Mouse (Mus musculus): ENCODE measurements around the gene Trim42. TPM values are rescaled to one million over a fixed set of nuclear protein-coding genes. Genes with fewer than 3 reads are reported as not detected.

Trim42 gene
- polyA plus RNA-seq, 1 experiment from 2014 or later, result not detected

DNA sequence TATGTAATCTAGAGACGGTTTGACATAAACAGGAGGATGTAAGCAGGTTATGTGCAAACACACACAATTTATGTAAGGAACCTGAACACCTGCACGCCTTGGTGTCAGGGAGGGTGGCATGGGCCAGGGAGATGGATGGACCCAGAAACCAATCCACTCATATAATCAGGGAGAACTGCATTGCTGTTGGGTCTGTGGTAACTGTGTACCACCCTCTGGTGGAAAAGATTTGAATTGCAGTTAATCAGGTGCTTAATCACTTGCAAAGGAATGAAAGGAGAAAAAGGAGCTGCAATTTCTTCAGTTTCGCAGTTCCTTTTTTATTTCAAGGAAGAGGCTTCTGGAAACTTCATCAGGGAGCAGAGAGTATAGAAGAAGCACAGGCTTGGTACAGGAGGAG, 46.9 kb downstream of the Trim42 start:
- H3K36me3 ChIP-seq (replicated peaks; ENCODE audit: insufficient read depth, low read length), result no peaks in the 10 kb centered on the region
- WGBS (ENCODE audit: insufficient replicate concordance), result 57% methylated on average over 3 of the region's 3 CpGs
- H3K27me3 ChIP-seq (ENCODE audit: insufficient read depth, low read length), result no peaks in the 10 kb centered on the region
- H3K4me1 ChIP-seq (ENCODE audit: insufficient read depth), result no peaks in the 10 kb centered on the region
- no peak overlapping the region for H3K4me2 ChIP-seq (ENCODE audit: low read depth, low read length)
- H3K4me3 ChIP-seq (ENCODE audit: low read depth, low read length), result no peak overlapping the region
- H3K9ac ChIP-seq (replicated peaks), result no peak overlapping the region
- ATAC-seq (no peak), DNase-seq (no peak)
- TF ChIP-seq EP300 (IDR thresholded peaks at IDR 0.05; ENCODE audit: low read depth) (no peak), CTCF (IDR thresholded peaks at IDR 0.05; ENCODE audit: low read depth) (peak; percentile 62)
- no peaks in the 10 kb centered on the region for H3K9me3 ChIP-seq (ENCODE audit: low read length)
- no peak overlapping the region for H3K27ac ChIP-seq (ENCODE audit: low read depth)

DNA sequence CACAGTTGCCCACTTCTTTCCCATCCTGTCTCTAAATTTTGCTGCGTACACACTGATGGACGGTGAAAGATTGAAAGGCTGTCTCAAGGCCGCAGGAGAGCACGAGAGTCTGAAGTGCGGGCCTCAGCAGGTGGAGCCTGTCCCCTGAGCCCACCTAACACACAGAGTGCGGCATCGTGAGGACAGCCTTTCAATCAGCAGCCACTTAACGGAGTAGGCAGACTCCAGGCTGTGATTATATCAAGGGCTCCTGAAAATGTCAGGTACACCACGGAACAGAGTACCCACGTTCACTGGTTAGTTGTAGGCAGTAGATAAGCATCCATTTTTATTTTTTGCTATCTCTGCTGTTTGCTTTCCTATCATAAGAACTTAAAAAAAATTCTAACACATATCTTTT, 47.6 kb downstream of the Trim42 start:
- WGBS (ENCODE audit: insufficient replicate concordance), result 69% methylated on average over 10 of the region's 10 CpGs
- DNase-seq, result no peak
- Histone ChIP-seq H3K27me3 (ENCODE audit: insufficient read depth, low read length) (no peaks in the 10 kb centered on the region), H3K27ac (ENCODE audit: low read depth) (no peak overlapping the region), H3K4me2 (ENCODE audit: low read depth, low read length) (no peak overlapping the region), H3K9me3 (ENCODE audit: low read length) (no peaks in the 10 kb centered on the region), H3K9ac (replicated peaks) (no peak overlapping the region), H3K36me3 (replicated peaks; ENCODE audit: insufficient read depth, low read length) (no peaks in the 10 kb centered on the region), H3K4me3 (ENCODE audit: low read depth, low read length) (no peak overlapping the region), H3K4me1 (ENCODE audit: insufficient read depth) (no peaks in the 10 kb centered on the region)
- no peak for TF ChIP-seq CTCF (IDR thresholded peaks at IDR 0.05; ENCODE audit: low read depth)
- TF ChIP-seq EP300 (IDR thresholded peaks at IDR 0.05; ENCODE audit: low read depth), result no peak
- no peak for ATAC-seq

DNA sequence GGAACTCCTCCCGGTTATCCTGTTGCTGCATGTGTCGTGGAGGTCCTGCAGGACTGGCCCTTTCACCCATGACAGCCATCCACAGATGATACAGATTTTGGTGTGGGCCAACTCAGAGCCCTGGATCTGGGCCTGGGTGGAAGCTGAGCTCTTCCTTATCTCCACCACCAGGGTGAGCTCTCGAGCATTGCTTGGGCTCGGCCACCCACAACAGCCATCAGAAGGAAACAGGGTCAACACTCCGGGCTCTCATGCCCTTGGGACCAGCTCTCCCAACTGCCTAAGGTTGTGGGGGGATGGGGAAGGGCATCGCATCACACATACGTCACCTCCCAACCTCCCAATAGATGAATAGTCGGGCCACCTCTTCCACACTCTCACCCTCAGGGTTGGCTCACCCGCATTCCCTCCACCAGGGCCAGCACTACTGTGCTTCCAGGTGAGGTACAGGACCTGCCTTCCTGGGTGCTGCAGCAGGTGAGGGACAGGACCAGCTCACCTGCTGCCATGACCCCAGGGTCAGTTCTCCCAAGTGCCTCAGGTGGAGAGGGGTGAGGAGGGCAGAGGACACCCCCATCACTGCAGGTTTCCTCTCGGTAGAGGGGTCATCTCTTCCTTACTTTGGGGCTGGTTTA, 54.2 kb downstream of the Trim42 start:
- Histone ChIP-seq H3K9me3 (ENCODE audit: low read length) (no peaks in the 10 kb centered on the region), H3K27me3 (ENCODE audit: insufficient read depth, low read length) (no peaks in the 10 kb centered on the region), H3K4me2 (ENCODE audit: low read depth, low read length) (no peak overlapping the region), H3K27ac (ENCODE audit: low read depth) (no peak overlapping the region), H3K36me3 (replicated peaks; ENCODE audit: insufficient read depth, low read length) (no peaks in the 10 kb centered on the region), H3K4me3 (ENCODE audit: low read depth, low read length) (no peak overlapping the region), H3K4me1 (ENCODE audit: insufficient read depth) (no peaks in the 10 kb centered on the region), H3K9ac (replicated peaks) (no peak overlapping the region)
- ATAC-seq, result no peak
- TF ChIP-seq CTCF (IDR thresholded peaks at IDR 0.05; ENCODE audit: low read depth), result peak; percentile 62
- no peak for TF ChIP-seq EP300 (IDR thresholded peaks at IDR 0.05; ENCODE audit: low read depth)
- peak; percentile 21 for DNase-seq
- 69% methylated on average over 10 of the region's 10 CpGs for WGBS (ENCODE audit: insufficient replicate concordance)

DNA sequence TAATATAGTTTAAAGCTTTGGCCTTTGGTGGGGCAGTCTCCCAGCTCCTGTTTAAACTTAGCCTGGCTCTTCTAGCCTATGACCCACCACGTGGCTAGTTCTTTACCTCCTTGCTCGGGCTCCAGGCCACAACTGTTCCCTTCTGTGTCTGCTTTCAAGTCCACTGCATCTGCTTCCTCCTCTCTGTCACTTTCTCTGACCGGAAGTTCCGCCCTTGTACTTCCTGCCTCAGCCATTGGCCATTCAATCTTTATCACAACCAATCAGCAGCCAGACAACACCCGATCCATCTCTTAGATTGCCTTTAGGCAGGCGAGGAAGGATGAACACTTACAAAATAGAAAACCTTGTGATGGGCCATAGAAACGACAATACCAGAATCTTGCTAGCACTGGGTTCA, 58.1 kb downstream of the Trim42 start:
- Histone ChIP-seq H3K4me3 (ENCODE audit: low read depth, low read length) (no peak overlapping the region), H3K27ac (ENCODE audit: low read depth) (no peak overlapping the region), H3K36me3 (replicated peaks; ENCODE audit: insufficient read depth, low read length) (no peaks in the 10 kb centered on the region), H3K4me2 (ENCODE audit: low read depth, low read length) (no peak overlapping the region), H3K27me3 (ENCODE audit: insufficient read depth, low read length) (no peaks in the 10 kb centered on the region), H3K9me3 (ENCODE audit: low read length) (no peaks in the 10 kb centered on the region), H3K4me1 (ENCODE audit: insufficient read depth) (no peaks in the 10 kb centered on the region), H3K9ac (replicated peaks) (no peak overlapping the region)
- no peak for DNase-seq
- ATAC-seq, result no peak
- 67% methylated on average over 7 of the region's 7 CpGs for WGBS (ENCODE audit: insufficient replicate concordance)
- no peak for TF ChIP-seq EP300 (IDR thresholded peaks at IDR 0.05; ENCODE audit: low read depth)
- no peak for TF ChIP-seq CTCF (IDR thresholded peaks at IDR 0.05; ENCODE audit: low read depth)

DNA sequence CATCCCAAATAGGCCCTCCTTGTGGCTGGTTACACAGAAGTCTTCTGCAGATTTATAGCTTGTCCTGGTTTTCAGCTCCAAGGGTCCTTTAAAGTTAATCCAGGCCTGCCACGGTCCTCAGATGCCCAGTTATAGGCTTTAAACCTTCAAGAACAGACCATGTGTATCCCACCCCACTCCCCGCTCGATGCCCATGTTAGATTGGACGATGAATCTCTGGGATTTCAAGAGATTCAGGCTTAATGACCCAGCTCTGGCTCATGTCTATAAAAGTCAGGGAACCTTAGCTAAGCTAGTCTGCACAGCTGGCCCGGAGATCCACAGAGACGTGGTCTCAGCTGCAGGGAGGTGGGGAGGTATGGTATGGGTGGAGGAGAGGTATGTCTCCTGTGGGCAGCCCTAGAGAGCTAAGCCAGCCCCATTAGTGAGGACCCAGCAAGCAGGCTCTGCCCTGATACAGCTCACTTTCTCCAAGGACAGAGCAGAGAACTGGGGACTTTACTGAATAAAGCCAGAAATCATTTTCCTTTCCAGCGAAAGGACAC, 60.2 kb downstream of the Trim42 start:
- ATAC-seq (no peak), DNase-seq (no peak)
- no peaks in the 10 kb centered on the region for H3K9me3 ChIP-seq (ENCODE audit: low read length)
- 74% methylated on average over 7 of the region's 7 CpGs for WGBS (ENCODE audit: insufficient replicate concordance)
- TF ChIP-seq EP300 (IDR thresholded peaks at IDR 0.05; ENCODE audit: low read depth), result no peak
- TF ChIP-seq CTCF (IDR thresholded peaks at IDR 0.05; ENCODE audit: low read depth), result no peak
- no peak overlapping the region for H3K4me2 ChIP-seq (ENCODE audit: low read depth, low read length)
- H3K4me1 ChIP-seq (ENCODE audit: insufficient read depth), result no peaks in the 10 kb centered on the region
- no peaks in the 10 kb centered on the region for H3K27me3 ChIP-seq (ENCODE audit: insufficient read depth, low read length)
- H3K4me3 ChIP-seq (ENCODE audit: low read depth, low read length), result no peak overlapping the region
- no peak overlapping the region for H3K9ac ChIP-seq (replicated peaks)
- H3K27ac ChIP-seq (ENCODE audit: low read depth), result no peak overlapping the region
- no peaks in the 10 kb centered on the region for H3K36me3 ChIP-seq (replicated peaks; ENCODE audit: insufficient read depth, low read length)

DNA sequence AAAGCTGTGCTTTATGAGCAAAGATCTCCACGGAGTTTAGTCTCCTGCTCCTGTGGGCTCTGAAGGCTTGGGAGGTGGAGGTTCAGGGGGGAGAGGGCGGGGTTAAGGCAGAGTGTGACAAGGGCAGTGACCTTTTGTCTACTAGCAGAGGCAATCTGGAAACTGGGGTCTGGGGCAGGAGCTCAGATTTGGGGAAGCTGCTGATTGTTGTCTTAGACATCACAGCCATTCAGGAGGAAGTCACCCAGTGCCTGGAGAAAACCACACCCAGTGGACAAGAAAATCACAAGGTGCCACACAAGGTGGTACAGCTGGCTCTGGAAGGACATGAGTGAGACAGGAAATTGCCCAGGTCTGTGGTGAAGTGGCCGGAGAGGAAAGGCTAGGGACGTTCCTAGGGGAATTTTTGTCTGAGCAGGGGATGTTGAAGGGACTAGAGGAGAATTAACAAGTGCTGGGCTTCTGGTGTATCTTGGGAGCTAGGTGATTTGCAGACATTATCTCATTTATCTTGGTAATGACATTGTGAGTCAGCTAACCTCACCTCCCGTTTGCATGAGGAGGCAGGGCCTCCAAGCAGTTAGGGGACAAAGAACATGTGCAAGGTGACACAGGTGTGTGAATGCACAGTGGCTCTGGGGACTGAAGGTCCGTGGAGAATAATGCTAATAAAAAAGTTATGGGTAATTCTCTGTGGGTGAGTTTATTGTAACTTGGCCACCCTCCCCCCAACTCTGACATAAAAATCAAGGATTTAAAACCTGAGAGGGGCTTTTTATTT, 61.9 kb downstream of the Trim42 start:
- Histone ChIP-seq H3K27me3 (ENCODE audit: insufficient read depth, low read length) (no peaks in the 10 kb centered on the region), H3K36me3 (replicated peaks; ENCODE audit: insufficient read depth, low read length) (no peaks in the 10 kb centered on the region), H3K9ac (replicated peaks) (no peak overlapping the region), H3K4me3 (ENCODE audit: low read depth, low read length) (no peak overlapping the region), H3K27ac (ENCODE audit: low read depth) (no peak overlapping the region), H3K9me3 (ENCODE audit: low read length) (no peaks in the 10 kb centered on the region), H3K4me1 (ENCODE audit: insufficient read depth) (no peaks in the 10 kb centered on the region), H3K4me2 (ENCODE audit: low read depth, low read length) (no peak overlapping the region)
- WGBS (ENCODE audit: insufficient replicate concordance), result 18% methylated on average over 6 of the region's 6 CpGs
- ATAC-seq (no peak), DNase-seq (no peak)
- TF ChIP-seq CTCF (IDR thresholded peaks at IDR 0.05; ENCODE audit: low read depth), result no peak
